Mouse (Mus musculus): ENCODE data around the gene Sidt1.

Sidt1 gene

GRCm38 (mm10) chr16:44332861-44333284, at the start of gene Sidt1:
Sidt1 (minus strand) TSS chr16:44333196.
- DNase-seq (ENCODE audit: low spot score), result no peak

DNA sequence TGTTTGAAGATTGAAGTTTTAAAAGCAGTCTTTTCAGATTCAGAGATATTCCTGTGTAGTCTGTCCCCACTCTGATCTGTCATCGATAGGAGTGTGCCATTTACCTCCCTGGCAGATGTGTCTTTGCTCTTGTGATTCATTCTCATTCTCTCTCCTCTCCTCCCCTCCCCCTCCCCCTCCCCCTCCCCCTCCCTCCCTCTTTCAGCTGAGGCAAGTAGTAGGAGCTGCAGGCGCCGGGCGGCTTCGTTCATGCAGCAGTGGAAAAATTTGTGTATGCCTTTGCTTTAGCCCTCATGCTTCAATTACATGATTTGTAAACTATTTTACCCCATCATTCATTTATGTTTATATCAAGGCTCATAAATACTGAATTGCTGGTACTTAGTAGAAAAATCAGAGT, 48.6 kb upstream of the Sidt1 start:
- no peak for DNase-seq (ENCODE audit: low spot score)

DNA sequence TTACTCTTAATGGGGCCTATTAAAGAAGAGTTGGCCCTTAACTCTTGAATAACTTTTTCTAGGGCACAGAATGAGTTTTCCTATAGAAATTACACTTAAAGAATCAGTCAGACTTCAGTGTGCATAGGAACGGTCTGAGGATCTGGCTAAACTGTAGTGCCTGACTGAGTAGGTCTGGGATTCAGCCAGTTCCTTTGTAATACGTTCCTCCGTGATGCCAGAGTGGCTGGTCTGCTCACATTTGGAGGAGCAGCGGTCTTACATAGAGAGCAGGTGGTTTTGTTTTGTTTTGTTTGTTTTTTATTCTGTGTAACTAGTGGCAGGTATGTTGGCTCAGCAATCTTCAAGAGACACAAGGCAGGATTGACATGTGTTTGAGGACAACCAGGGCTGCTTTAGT, 47.0 kb upstream of the Sidt1 start:
- DNase-seq (ENCODE audit: low spot score), result no peak

DNA sequence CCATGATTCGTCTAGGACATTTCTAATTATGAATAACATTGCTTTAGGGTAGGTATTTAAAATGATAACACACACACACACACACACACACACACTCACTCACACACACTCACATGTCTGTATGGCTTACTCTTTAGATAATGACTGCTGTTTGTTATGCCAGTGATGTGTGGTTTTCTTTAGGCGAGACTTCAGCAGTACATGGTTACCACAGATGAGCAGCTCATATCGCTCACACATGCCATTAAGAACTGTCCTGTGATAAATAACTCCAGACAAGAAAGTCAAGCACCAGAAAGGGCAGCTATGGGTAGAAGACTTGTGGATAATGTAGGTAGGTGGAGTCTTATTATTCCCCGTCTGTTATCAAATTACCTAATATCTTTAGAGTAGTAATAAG, 42.5 kb upstream of the Sidt1 start:
- no peak for DNase-seq (ENCODE audit: low spot score)

GRCm38 (mm10) chr16:44365522-44365921, 32.5 kb upstream of the Sidt1 start:
- no peak for DNase-seq (ENCODE audit: low spot score)

GRCm38 (mm10) chr16:44361921-44362890, 29.2 kb upstream of the Sidt1 start:
- no peak for DNase-seq (ENCODE audit: low spot score)

- peak; percentile 61 for DNase-seq (ENCODE audit: low spot score)
Measured at GRCm38 (mm10) chr16:44357571-44358268, 24.7 kb upstream of the Sidt1 start.

DNA sequence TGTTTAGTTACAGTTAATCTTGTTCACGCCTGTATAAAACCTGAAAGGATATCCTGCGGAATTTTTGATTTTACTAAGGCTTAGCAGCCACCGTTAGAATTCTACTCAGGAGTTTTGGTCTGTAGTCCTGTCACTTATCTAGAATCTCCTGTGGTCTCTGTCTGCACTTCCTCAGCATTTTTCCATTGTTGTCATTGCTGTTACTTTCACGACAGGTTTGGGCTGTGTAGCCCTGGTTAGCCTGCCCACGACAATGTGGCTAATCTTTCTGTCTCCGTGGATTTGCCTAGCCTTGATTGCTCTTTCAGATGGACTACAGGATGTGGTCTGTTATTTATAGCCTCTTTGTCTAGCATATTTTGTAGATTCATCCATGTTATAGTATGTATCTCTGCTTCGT, 23.3 kb upstream of the Sidt1 start:
- no peak for DNase-seq (ENCODE audit: low spot score)

- DNase-seq (ENCODE audit: low spot score), result no peak
Measured at GRCm38 (mm10) chr16:44349801-44350397, 16.9 kb upstream of the Sidt1 start.

DNA sequence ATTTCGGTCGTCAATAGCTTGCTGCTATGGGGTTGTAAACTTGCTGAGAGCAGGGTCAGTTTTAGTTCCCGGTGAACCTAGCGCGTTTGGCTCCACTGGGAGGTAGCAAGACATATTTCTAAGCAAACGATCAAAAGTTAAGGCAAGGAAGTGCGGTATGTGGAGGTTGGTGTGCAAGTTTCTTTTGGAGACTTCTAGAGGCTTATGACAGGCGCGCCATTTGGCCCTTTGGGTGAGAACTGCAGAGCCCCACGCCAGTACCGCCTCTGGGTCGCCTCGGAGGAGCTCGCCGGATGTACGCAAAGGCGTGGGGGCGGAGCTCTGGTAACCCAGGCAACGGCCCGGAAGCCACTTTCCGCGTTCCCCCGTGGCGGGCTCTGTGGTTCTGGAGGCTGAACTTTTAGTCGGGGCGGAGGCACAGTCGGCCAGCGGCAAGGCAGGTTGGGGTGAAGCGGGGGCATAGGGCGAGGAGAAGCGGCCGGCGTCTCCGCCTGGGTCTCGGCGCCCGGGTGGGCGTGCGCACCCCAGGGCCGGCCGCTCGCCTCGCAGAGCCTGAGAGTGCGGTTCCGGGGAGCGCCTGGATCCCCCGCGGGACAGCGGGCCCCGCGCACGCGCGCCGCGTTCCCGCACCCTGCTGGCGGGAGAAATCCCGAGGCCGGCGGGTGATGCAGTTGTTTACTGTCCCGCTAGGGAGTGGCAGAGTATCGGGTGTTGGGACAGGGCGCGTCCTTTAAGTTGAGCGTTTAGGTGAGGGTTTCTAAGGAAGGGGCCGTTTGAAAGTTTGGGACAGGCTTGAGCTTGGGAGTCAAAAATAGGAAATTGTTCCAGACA, 14.3 kb upstream of the Sidt1 start, which contains the start of gene Spice1:
Gene Spice1 (plus strand): TSS at position 51 of the 831 bp plus-strand sequence.
- DNase-seq (ENCODE audit: low spot score), result peak; percentile 92

- no peak for DNase-seq (ENCODE audit: low spot score)
Measured at GRCm38 (mm10) chr16:44337541-44337940, 4.5 kb upstream of the Sidt1 start.

DNA sequence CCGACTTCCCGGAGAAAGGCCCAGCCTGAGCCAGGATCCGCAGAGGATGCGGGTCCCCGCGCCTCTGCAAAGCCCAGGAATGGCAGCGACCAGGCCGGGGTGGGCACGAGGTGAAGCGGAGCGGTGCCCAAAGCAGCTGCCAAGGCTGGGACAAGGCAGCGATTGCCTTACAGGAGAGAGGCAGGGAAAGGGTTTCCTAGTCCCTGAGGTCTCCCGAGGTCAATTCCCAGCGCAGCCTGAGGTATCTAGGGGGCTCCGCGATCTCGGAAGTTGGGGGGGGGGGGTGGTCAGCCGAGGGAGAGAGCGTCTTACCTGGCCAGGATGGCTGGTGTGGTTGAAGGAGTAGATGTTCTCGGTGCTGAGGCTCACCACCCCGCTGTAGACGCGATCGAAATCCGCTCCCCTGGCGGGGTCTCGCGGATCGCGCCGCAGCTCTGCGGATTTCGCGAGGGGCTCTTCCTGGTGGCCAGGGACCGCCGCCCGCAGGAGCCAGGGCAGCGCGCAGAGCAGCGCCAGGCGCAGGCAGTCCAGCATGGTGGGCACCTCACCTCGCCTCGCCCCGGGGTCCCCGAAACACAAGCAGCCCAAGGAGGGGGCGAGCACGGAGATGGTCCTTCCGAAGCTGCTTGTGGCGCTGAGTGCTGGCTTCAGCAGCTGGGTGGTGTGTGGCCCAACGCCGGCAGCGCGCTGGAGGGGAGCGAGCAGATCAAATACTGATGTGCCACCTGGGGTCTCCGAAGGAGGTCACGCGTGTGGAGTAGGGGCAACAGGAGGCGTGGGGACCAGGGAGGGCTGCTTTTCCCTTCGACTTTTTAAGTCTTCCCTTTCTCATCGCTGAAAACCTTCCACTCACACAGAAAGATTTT, 768 bp downstream of the Sidt1 start:
- DNase-seq (ENCODE audit: low spot score), result no peak

- DNase-seq (ENCODE audit: low spot score), result no peak
Measured at GRCm38 (mm10) chr16:44331671-44331994, 1.4 kb downstream of the Sidt1 start.

DNA sequence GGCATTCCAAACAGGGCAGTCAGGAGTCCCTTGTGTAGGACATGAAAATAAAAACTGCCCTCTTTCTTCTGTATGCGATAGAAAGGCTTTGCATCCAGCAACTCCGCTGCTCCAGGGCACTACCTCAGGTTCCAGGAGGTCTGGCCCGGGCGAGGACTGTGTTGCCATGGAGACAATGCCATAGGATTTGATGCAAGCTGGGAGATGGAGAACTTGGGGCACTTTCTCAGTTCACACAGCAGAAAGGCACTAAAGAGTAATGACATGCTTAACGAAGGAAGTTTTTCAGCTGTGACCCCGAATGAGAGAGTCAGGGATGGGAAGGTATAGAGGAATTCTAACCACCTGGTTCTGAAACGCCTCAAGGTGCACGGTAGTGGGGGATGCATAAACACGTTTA, 1.8 kb downstream of the Sidt1 start:
- no peak for DNase-seq (ENCODE audit: low spot score)

- no peak for DNase-seq (ENCODE audit: low spot score)
Measured at GRCm38 (mm10) chr16:44330657-44331056, 2.3 kb downstream of the Sidt1 start.

DNA sequence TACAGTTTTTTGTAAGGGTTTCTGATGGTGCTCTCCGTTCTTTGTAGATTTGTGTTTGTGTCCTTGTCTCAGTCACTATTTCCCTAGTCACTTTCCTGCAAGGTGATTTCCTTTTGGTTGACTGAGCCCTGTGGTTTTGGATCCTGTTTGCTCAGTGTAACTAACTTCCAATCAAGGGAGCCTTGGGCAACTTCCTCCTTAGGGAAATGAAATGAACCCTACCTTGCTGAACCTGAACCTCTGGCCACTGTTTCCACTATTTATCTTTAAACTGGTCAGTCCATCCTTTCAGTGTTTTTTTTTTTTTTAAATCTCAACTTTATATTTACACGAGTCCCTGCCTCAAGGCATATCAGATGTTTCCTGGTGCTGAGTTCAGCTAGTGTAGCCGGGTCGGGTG, 4.4 kb downstream of the Sidt1 start:
- DNase-seq (ENCODE audit: low spot score), result no peak

DNA sequence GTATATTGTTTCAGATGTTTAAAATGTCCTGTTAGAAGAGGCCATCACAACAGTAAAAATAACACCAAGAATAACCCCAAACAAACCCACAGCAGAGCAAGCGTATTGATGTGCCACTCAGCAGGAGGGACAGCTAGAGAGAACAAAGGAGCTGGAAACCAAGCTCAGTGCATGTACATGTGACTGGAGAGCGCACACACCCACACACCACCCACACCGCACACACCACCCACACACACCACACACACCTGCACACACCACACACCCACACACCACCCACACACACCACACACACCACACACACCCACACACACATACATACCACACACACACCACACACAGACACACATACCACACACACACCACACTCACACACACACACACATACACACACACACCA, 12.8 kb downstream of the Sidt1 start:
- DNase-seq (ENCODE audit: low spot score), result no peak

DNA sequence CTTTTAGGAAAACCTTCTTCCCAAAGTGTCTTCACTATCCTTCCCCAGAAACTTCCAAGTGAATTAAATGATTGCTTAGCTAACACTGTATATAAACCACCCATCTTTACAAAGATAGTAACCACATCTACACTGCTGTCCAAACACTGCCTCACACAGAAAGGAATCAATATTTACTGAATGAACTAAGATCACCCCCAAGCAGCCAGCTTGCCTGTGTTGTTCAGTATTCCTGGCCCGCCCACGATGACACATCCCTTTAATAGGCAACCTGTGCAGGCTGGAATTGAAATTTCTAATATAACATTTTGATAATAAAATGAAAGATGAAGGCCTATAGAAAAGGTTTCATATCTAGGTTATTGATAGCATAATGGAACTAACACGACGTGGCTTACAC, 16.6 kb downstream of the Sidt1 start:
- no peak for DNase-seq (ENCODE audit: low spot score)

GRCm38 (mm10) chr16:44313422-44313821, 19.6 kb downstream of the Sidt1 start:
- DNase-seq (ENCODE audit: low spot score), result no peak

DNA sequence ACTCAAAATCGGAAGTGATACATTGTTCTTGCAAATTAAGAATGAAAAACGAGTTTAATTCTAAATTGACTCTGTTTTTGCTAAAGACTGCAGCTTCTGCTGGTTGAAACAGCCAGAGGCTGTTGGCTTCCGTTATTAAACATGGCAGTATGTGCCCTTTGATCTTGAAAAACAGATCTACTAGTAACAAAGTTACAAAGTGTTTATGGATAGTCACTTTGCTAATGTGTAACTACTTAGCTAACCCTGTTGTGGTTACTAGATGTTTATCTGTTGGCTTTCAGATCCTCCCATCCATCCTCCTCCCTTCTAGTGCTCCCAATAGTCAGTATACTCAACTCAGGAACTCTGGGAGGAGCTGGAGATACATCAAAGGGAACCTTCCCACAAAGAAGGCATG, 27.4 kb downstream of the Sidt1 start:
- no peak for DNase-seq (ENCODE audit: low spot score)

- DNase-seq (ENCODE audit: low spot score), result no peak
Measured at GRCm38 (mm10) chr16:44303822-44304221, 29.2 kb downstream of the Sidt1 start.

Measured in yolk sac, embryonic 10.5 days (tissue).